Mouse (Mus musculus) liver, postnatal 0 days (tissue): ENCODE data around the gene Gucy2c. TPM values are rescaled to one million over a fixed set of nuclear protein-coding genes. Genes with fewer than 3 reads are reported as not detected.

Experiments
- ATAC-seq: fragments of 200-750 bp; cut with Nextera tagmentation; 2 replicates; pipeline ENCODE4 v1.8.0; 2017; ENCODE audit warnings: mild to moderate bottlenecking, moderate library complexity
- DNase-seq: peaks from one replicate; pipeline ENCODE4 v3.0.0-alpha.2; 2016
- H3K27ac ChIP-seq: fragments of 300-500 bp; sonication (generic); 2 replicates; pipeline ENCODE4 v1.5.1; 2014; ENCODE audit warnings: antibody characterized with exemption, moderate library complexity, mild to moderate bottlenecking, low read depth
- H3K27me3 ChIP-seq: fragments of 300-500 bp; sonication (generic); 2 replicates; pipeline ENCODE4 v1.6.1; 2014; ENCODE audit warnings: low read length, control low read depth, mixed read lengths; ENCODE audit not compliant: insufficient read depth
- H3K36me3 ChIP-seq: fragments of 300-500 bp; sonication (generic); replicated peaks from 2 replicates; pipeline ENCODE4 v1.6.1; 2014; ENCODE audit warnings: mild to moderate bottlenecking, control low read depth, low read length, moderate library complexity, mixed read lengths; ENCODE audit not compliant: insufficient read depth
- H3K4me1 ChIP-seq: fragments of 300-500 bp; sonication (generic); 2 replicates; pipeline ENCODE4 v1.6.1; 2014; ENCODE audit warnings: antibody characterized with exemption, mild to moderate bottlenecking, control low read depth; ENCODE audit not compliant: insufficient read depth
- H3K4me2 ChIP-seq: fragments of 300-500 bp; sonication (generic); 2 replicates; pipeline ENCODE4 v1.6.1; 2014; ENCODE audit warnings: low read depth, mild to moderate bottlenecking, low read length, moderate library complexity, mixed read lengths
- H3K4me3 ChIP-seq: fragments of 300-500 bp; sonication (generic); 2 replicates; pipeline ENCODE4 v1.5.1; 2014; ENCODE audit warnings: low read depth, low read length
- H3K9ac ChIP-seq: fragments of 300-500 bp; sonication (generic); replicated peaks from 2 replicates; pipeline ENCODE4 v1.6.1; 2014; ENCODE audit warnings: mild to moderate bottlenecking, moderate library complexity
- H3K9me3 ChIP-seq: fragments of 300-500 bp; sonication (generic); 2 replicates; pipeline ENCODE4 v1.6.1; 2016; ENCODE audit warnings: mild to moderate bottlenecking, control low read depth, low read length, mixed read lengths
- CTCF ChIP-seq: sonication (generic); IDR thresholded peaks from 2 replicates; pipeline ENCODE4 v1.5.1; 2016; ENCODE audit warnings: antibody characterized with exemption, low read depth
- EP300 ChIP-seq: IDR thresholded peaks from 2 replicates; pipeline ENCODE4 v1.6.1; 2016; ENCODE audit warnings: antibody characterized with exemption, low read depth, mild to moderate bottlenecking
- WGBS: fragments of 180-500 bp; shearing (Covaris S2); extraction: QIAGEN DNeasy Blood & Tissue Kit; methylation state at CpG from one replicate; pipeline ENCODE4 v1.1.7; 2014; ENCODE audit not compliant: insufficient replicate concordance; 5-methylcytosine and 5-hydroxymethylcytosine counted together
- polyA plus RNA-seq: library from polyadenylated mRNA; unstranded; fragments of >200 nt; fragmentation: Nextera tagmentation; extraction: Ambion mirVana; gene quantifications from 2 replicates; pipeline ENCODE4 v1.2.1, GENCODE M21; 2015

Gene Gucy2c
- polyA plus RNA-seq, 1 experiment from 2014 or later = 0.99 TPM

- no peak for TF ChIP-seq CTCF
- TF ChIP-seq EP300 = no peak
Measured at GRCm38 (mm10) chr6:136809673-136810072, 28.1 kb upstream of the Gucy2c start.

GRCm38 (mm10) chr6:136809077-136809476 is 27.5 kb upstream of the Gucy2c start:
- Histone ChIP-seq H3K9ac (peak overlapping the region; percentile 91), H3K36me3 (peaks cover 20% of the 10 kb centered on the region), H3K27ac (peak overlapping the region; percentile 88), H3K4me3 (peak overlapping the region; percentile 91), H3K27me3 (no peaks in the 10 kb centered on the region), H3K4me2 (peak overlapping the region; percentile 96), H3K4me1 (peaks cover 25% of the 10 kb centered on the region), H3K9me3 (no peaks in the 10 kb centered on the region)
- WGBS = 3% methylated on average over 14 of the region's 14 CpGs
- TF ChIP-seq CTCF (no peak), EP300 (peak; percentile 14; the same call in 1 of the 2 replicates)
- no peak; the same call in 1 of the 2 replicates for ATAC-seq
- peak; percentile 74 for DNase-seq

More at GRCm38 (mm10) chr6:136809673-136810072, 28.1 kb upstream of the Gucy2c start:
- ATAC-seq (no peak), DNase-seq (no peak)
- Histone ChIP-seq H3K4me2 (peak overlapping the region; percentile 96), H3K4me3 (peak overlapping the region; percentile 91), H3K9ac (peak overlapping the region; percentile 91), H3K27me3 (no peaks in the 10 kb centered on the region), H3K27ac (peak overlapping the region; percentile 88), H3K4me1 (peaks cover 24% of the 10 kb centered on the region), H3K36me3 (peaks cover 26% of the 10 kb centered on the region), H3K9me3 (no peaks in the 10 kb centered on the region)
- 45% methylated on average over 13 of the region's 13 CpGs for WGBS

DNA sequence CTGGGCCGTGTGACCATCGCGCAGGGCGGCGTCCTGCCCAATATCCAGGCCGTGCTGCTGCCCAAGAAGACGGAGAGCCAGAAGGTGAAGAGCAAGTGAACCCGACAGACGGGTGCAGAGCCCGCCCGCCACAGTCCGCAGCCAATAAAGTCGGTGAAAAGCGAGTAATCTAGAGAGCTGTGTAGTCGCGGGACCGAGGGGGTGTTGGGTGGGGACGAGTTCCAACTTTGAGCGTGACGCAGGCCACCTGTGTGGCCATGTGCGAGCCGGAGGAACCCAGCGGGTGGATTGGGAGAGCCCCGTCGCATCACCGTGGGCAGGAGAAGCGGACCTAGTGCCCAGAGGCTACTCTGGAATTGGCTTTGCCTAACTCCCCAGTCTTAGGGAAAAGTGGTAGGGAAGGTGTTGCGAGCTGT is 27.1 kb upstream of the Gucy2c start:
- TF ChIP-seq EP300 = no peak
- no peak for TF ChIP-seq CTCF
- peak overlapping the region; percentile 91 for H3K9ac ChIP-seq
- H3K4me1 ChIP-seq = peaks cover 25% of the 10 kb centered on the region
- H3K4me3 ChIP-seq = peak overlapping the region; percentile 91
- no peaks in the 10 kb centered on the region for H3K27me3 ChIP-seq
- WGBS = under 1% methylated on average over 26 of the region's 28 CpGs
- peak; percentile 31 for ATAC-seq
- no peaks in the 10 kb centered on the region for H3K9me3 ChIP-seq
- H3K36me3 ChIP-seq = peaks cover 16% of the 10 kb centered on the region
- peak overlapping the region; percentile 96 for H3K4me2 ChIP-seq
- peak; percentile 69 for DNase-seq
- peak overlapping the region; percentile 88 for H3K27ac ChIP-seq

DNA sequence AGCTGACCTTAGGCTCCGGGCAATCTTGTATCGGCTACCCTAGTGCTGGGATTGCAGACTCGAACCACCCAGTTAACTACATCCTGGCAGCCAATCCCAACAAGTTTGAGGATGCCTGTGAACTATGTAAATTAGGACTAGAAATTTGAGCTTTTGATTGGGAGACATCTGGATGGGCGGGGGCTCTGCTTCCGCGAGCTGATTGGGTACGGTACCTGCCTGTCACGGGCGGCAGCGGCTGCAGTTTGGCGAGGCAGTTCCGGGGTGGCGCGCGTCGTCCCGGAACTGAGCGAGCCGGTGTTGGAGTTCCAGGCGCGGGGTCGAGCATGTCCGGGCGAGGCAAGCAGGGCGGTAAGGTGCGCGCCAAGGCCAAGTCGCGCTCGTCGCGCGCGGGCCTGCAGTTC is 26.5 kb upstream of the Gucy2c start, which contains the start of gene H2afj:
Gene H2afj (plus strand): TSS at position 231 of the 404 bp plus-strand sequence.
- Histone ChIP-seq H3K4me1 (peaks cover 29% of the 10 kb centered on the region), H3K4me2 (peak within 1 kb of the TSS; percentile 96), H3K4me3 (peak within 1 kb of the TSS; percentile 91), H3K27ac (peak within 1 kb of the TSS; percentile 88), H3K27me3 (no peaks in the 10 kb centered on the region), H3K9me3 (no peaks in the 10 kb centered on the region), H3K36me3 (peaks cover 11% of the 10 kb centered on the region), H3K9ac (peak within 1 kb of the TSS; percentile 91)
- ATAC-seq = peak; percentile 83
- DNase-seq = peak; percentile 99
- TF ChIP-seq CTCF = no peak
- peak; percentile 77 for TF ChIP-seq EP300
- under 1% methylated on average over 34 of the region's 34 CpGs for WGBS

DNA sequence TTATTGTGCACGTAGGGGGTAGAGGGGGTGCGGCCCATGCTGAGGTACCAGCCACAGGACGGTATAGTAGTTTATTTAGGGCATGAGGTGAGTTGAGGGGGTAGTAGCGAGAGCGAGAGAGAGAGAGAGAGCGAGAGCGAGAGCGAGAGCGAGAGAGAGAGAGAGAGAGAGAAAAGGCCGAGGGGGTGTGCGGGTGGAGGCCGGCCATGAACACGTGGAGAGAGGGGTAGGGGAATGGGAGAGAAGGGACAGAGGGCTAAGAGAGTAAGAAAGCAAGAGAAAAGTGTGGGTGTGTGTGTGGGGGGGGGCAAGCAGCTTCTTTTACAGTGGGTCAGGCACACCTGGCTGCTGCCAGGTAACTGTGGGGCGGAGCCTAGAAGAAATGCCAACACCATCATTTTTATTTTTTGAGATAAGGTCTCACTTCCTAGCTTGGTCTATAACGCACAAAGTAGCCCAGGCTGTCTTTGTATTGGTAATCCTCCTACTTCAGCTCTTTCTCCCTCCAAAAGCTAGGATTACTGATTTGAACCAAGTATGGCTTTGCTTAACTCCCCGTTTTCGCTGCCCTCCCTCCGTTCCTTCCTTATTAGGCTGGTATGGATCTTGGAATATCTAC is 25.9 kb upstream of the Gucy2c start:
- Histone ChIP-seq H3K27me3 (no peaks in the 10 kb centered on the region), H3K9me3 (no peaks in the 10 kb centered on the region), H3K4me1 (peaks cover 32% of the 10 kb centered on the region), H3K4me3 (peak overlapping the region; percentile 91), H3K36me3 (peaks cover 8% of the 10 kb centered on the region; the same call in 1 of the 2 replicates), H3K27ac (peak overlapping the region; percentile 78), H3K9ac (peak overlapping the region; percentile 28), H3K4me2 (peak overlapping the region; percentile 70)
- WGBS = 49% methylated on average over 18 of the region's 18 CpGs
- no peak for ATAC-seq
- peak; percentile 25 for DNase-seq
- no peak for TF ChIP-seq CTCF
- no peak for TF ChIP-seq EP300

DNA sequence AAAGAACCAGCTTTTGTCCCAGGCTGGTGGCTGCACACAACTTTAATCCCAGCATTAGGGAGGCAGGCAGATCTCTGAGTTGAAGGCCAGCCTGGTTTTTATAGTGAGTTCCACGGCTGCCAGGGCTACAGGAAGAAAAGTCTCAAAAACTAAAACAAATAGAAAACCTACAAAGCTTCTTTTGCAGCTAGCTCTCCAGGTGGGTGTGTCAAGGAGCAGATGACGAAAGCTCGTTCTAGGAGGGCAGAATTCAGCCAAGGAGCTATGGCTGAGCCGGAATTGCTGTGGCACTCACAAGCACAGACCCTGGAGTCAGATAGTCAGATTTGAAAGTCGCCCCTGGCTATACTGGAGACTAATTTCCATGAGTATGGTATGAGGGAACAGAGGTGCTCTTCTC is 25.3 kb upstream of the Gucy2c start:
- Histone ChIP-seq H3K4me2 (peak overlapping the region; percentile 70), H3K27ac (0 out of 2 replicates have a peak overlapping the region, but pooled peaks have one; percentile 78), H3K9ac (0 out of 2 replicates have a peak overlapping the region, but pooled peaks have one; percentile 28), H3K4me1 (peaks cover 32% of the 10 kb centered on the region), H3K27me3 (no peaks in the 10 kb centered on the region), H3K36me3 (peaks cover 5% of the 10 kb centered on the region; the same call in 1 of the 2 replicates), H3K9me3 (no peaks in the 10 kb centered on the region), H3K4me3 (peak overlapping the region; percentile 91; the same call in 1 of the 2 replicates)
- DNase-seq (no peak), ATAC-seq (no peak)
- WGBS = 80% methylated on average over 5 of the region's 5 CpGs
- TF ChIP-seq CTCF (no peak), EP300 (no peak)
